Mouse (Mus musculus) hindbrain, embryonic 11.5 days (tissue): ENCODE measurements around the gene 1700021F05Rik. TPM values are rescaled to one million over a fixed set of nuclear protein-coding genes. Genes with fewer than 3 reads are reported as not detected.

Experiments
- ATAC-seq: fragments of 200-750 bp; cut with Nextera tagmentation; 2 replicates; pipeline ENCODE4 v1.8.0; 2017; ENCODE audit warnings: mild to moderate bottlenecking, moderate TSS enrichment, moderate library complexity; ENCODE audit not compliant: low FRiP score
- DNase-seq: peaks from one replicate; pipeline ENCODE4 v3.0.0-alpha.2; 2015; ENCODE audit warnings: low spot score
- H3K27ac ChIP-seq: fragments of 300-500 bp; sonication (generic); 2 replicates; pipeline ENCODE4 v1.5.1; 2014; ENCODE audit warnings: mild to moderate bottlenecking, low read depth, low read length
- H3K27me3 ChIP-seq: fragments of 300-500 bp; sonication (generic); 2 replicates; pipeline ENCODE4 v1.6.1; 2014; ENCODE audit warnings: mild to moderate bottlenecking, low read length, moderate library complexity, mixed read lengths; ENCODE audit not compliant: control insufficient read depth, insufficient read depth
- H3K36me3 ChIP-seq: fragments of 300-500 bp; sonication (generic); 2 replicates; pipeline ENCODE4 v1.6.1; 2014; ENCODE audit warnings: mild to moderate bottlenecking, low read length, moderate library complexity, mixed read lengths; ENCODE audit not compliant: control insufficient read depth, insufficient read depth
- H3K4me1 ChIP-seq: fragments of 300-500 bp; sonication (generic); replicated peaks from 2 replicates; pipeline ENCODE4 v1.6.1; 2014; ENCODE audit warnings: low read length, mixed read lengths; ENCODE audit not compliant: control insufficient read depth, insufficient read depth
- H3K4me2 ChIP-seq: fragments of 300-500 bp; sonication (generic); replicated peaks from 2 replicates; pipeline ENCODE4 v1.6.1; 2014; ENCODE audit warnings: mild to moderate bottlenecking, low read depth, low read length
- H3K4me3 ChIP-seq: fragments of 300-500 bp; sonication (generic); 2 replicates; pipeline ENCODE4 v1.5.1; 2014; ENCODE audit warnings: low read depth, low read length
- H3K9ac ChIP-seq: fragments of 300-500 bp; sonication (generic); 2 replicates; pipeline ENCODE4 v1.6.1; 2014; ENCODE audit warnings: low read depth, low read length
- H3K9me3 ChIP-seq: fragments of 300-500 bp; sonication (generic); 2 replicates; pipeline ENCODE4 v1.6.1; 2016; ENCODE audit warnings: low read length; ENCODE audit not compliant: control insufficient read depth
- WGBS: fragments of 180-500 bp; shearing (Covaris S2); extraction: QIAGEN DNeasy Blood & Tissue Kit; methylation state at CpG from one replicate; pipeline ENCODE4 v1.1.7; 2014; 5-methylcytosine and 5-hydroxymethylcytosine counted together
- polyA plus RNA-seq: library from polyadenylated mRNA; unstranded; fragments of >200 nt; fragmentation: Nextera tagmentation; extraction: Ambion mirVana; gene quantifications from 2 replicates; pipeline ENCODE4 v1.2.1, GENCODE M21; 2014

Gene 1700021F05Rik
- polyA plus RNA-seq, 1 experiment from 2014 or later, result 76.2 TPM

GRCm38 (mm10) chr10:43550923-43551322 lies 10.1 kb upstream of the 1700021F05Rik start:
- Histone ChIP-seq H3K4me2 (no peak overlapping the region), H3K4me3 (no peak overlapping the region), H3K27me3 (no peaks in the 10 kb centered on the region), H3K36me3 (no peaks in the 10 kb centered on the region), H3K9me3 (no peaks in the 10 kb centered on the region), H3K9ac (no peak overlapping the region), H3K4me1 (no peaks in the 10 kb centered on the region), H3K27ac (no peak overlapping the region)
- no peak for ATAC-seq
- 30% methylated on average over 3 of the region's 3 CpGs for WGBS
- DNase-seq, result no peak

GRCm38 (mm10) chr10:43549411-43549810 lies 8.6 kb upstream of the 1700021F05Rik start:
- no peak overlapping the region for H3K27ac ChIP-seq
- 69% methylated on average over 5 of the region's 5 CpGs for WGBS
- DNase-seq, result peak; percentile 14
- H3K27me3 ChIP-seq, result no peaks in the 10 kb centered on the region
- H3K4me1 ChIP-seq, result no peaks in the 10 kb centered on the region
- no peak overlapping the region for H3K9ac ChIP-seq
- H3K36me3 ChIP-seq, result no peaks in the 10 kb centered on the region
- no peaks in the 10 kb centered on the region for H3K9me3 ChIP-seq
- no peak for ATAC-seq
- no peak overlapping the region for H3K4me3 ChIP-seq
- H3K4me2 ChIP-seq, result no peak overlapping the region

GRCm38 (mm10) chr10:43541153-43541544 lies 355 bp upstream of the 1700021F05Rik start:
- Histone ChIP-seq H3K9ac (no peak overlapping the region), H3K27ac (no peak overlapping the region), H3K27me3 (no peaks in the 10 kb centered on the region), H3K9me3 (no peaks in the 10 kb centered on the region), H3K4me3 (peak overlapping the region; percentile 54; the same call in 1 of the 2 replicates), H3K4me1 (peaks cover 5% of the 10 kb centered on the region; the same call in 1 of the 2 replicates), H3K36me3 (no peaks in the 10 kb centered on the region), H3K4me2 (peak overlapping the region; percentile 75)
- ATAC-seq (peak; percentile 25), DNase-seq (no peak)
- 51% methylated on average over 8 of the region's 8 CpGs for WGBS

GRCm38 (mm10) chr10:43539746-43540310 lies 966 bp downstream of the 1700021F05Rik start:
- Histone ChIP-seq H3K27me3 (no peaks in the 10 kb centered on the region), H3K4me3 (peak overlapping the region; percentile 54), H3K9ac (peak overlapping the region; percentile 64), H3K9me3 (no peaks in the 10 kb centered on the region), H3K36me3 (no peaks in the 10 kb centered on the region), H3K4me2 (peak overlapping the region; percentile 75), H3K27ac (no peak overlapping the region), H3K4me1 (peaks cover 5% of the 10 kb centered on the region; the same call in 1 of the 2 replicates)
- DNase-seq, result no peak
- no peak for ATAC-seq
- 27% methylated on average over 12 of the region's 12 CpGs for WGBS

GRCm38 (mm10) chr10:43538831-43539230 lies 2.0 kb downstream of the 1700021F05Rik start:
- no peaks in the 10 kb centered on the region for H3K27me3 ChIP-seq
- 86% methylated on average over 5 of the region's 5 CpGs for WGBS
- H3K4me2 ChIP-seq, result no peak overlapping the region
- H3K36me3 ChIP-seq, result no peaks in the 10 kb centered on the region
- DNase-seq (no peak), ATAC-seq (no peak)
- no peak overlapping the region for H3K9ac ChIP-seq
- no peak overlapping the region for H3K4me3 ChIP-seq
- H3K4me1 ChIP-seq, result peaks cover 5% of the 10 kb centered on the region; the same call in 1 of the 2 replicates
- no peaks in the 10 kb centered on the region for H3K9me3 ChIP-seq
- H3K27ac ChIP-seq, result no peak overlapping the region

- Histone ChIP-seq H3K27me3 (no peaks in the 10 kb centered on the region), H3K4me3 (no peak overlapping the region), H3K36me3 (0 out of 2 replicates have a peak, but pooled peaks cover under 1% of the 10 kb centered on the region), H3K4me2 (no peak overlapping the region), H3K9ac (no peak overlapping the region), H3K4me1 (peaks cover 5% of the 10 kb centered on the region; the same call in 1 of the 2 replicates), H3K27ac (no peak overlapping the region), H3K9me3 (no peaks in the 10 kb centered on the region)
- WGBS, result 91% methylated on average over 7 of the region's 7 CpGs
- no peak for DNase-seq
- ATAC-seq, result no peak
Measured at GRCm38 (mm10) chr10:43537652-43538051, 3.1 kb downstream of the 1700021F05Rik start.

- Histone ChIP-seq H3K27me3 (no peaks in the 10 kb centered on the region), H3K9me3 (no peaks in the 10 kb centered on the region), H3K27ac (no peak overlapping the region), H3K4me3 (no peak overlapping the region), H3K9ac (no peak overlapping the region), H3K4me2 (no peak overlapping the region), H3K4me1 (no peaks in the 10 kb centered on the region), H3K36me3 (peaks cover 3% of the 10 kb centered on the region; the same call in 1 of the 2 replicates)
- ATAC-seq (no peak), DNase-seq (no peak)
- WGBS, result 94% methylated on average over 1 of the region's 1 CpGs
Measured at GRCm38 (mm10) chr10:43534382-43534781, 6.4 kb downstream of the 1700021F05Rik start.

GRCm38 (mm10) chr10:43527283-43528269 lies 13.2 kb downstream of the 1700021F05Rik start:
- Histone ChIP-seq H3K4me1 (peaks cover 6% of the 10 kb centered on the region; the same call in 1 of the 2 replicates), H3K9me3 (no peaks in the 10 kb centered on the region), H3K4me3 (no peak overlapping the region), H3K9ac (peak overlapping the region; percentile 7), H3K27ac (peak overlapping the region; percentile 83), H3K36me3 (peaks cover 2% of the 10 kb centered on the region; the same call in 1 of the 2 replicates), H3K4me2 (no peak overlapping the region), H3K27me3 (no peaks in the 10 kb centered on the region)
- WGBS, result 45% methylated on average over 15 of the region's 15 CpGs
- peak; percentile 75 for ATAC-seq
- peak; percentile 55 for DNase-seq
